Mouse (Mus musculus) embryonic fibroblast, embryonic 13.5 days (primary cell): Measurements from ENCODE around the gene Prmt1.

ENCODE experiments used
- CTCF ChIP-seq: IDR thresholded peaks from 2 replicates; pipeline ENCODE4 v1.5.1; 2011; ENCODE audit warnings: mild to moderate bottlenecking, control low read depth, low read length, moderate library complexity, borderline replicate concordance; ENCODE audit not compliant: insufficient read depth
- POLR2A ChIP-seq: IDR thresholded peaks from 2 replicates; pipeline ENCODE4 v1.6.1; 2011; ENCODE audit warnings: low read depth, mild to moderate bottlenecking, control low read depth, low read length, moderate library complexity

DNA sequence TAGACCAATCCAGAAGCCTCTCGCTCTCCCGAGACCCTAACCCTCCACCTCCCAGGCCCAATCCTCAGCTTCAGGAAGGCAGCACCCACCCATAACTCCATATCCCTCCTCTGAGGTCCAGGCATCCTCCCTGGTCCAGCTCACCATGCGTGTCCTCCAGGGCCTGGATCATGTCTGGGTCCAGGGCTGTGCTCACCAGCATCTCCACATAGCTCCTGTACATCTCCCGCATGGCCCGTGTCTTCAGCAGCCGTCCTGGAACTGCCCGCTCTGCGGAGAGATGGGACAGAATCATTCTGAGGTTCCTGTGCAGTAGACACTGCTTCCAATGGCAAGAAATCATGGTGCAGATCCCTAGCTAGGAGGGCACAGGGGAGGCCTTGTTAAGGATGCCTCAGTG, 44.5 kb upstream of the Prmt1 start:
- TF ChIP-seq CTCF: no peak
- TF ChIP-seq POLR2A: no peak
